Mouse (Mus musculus): ENCODE measurements at regions not wholly inside any gene's neighbourhood (a gene's known extent, or its start where the extent isn't known, plus 50 kb on each side); places are given as distances from the start of the nearest gene placed in this dataset.

- TF ChIP-seq MYOG (IDR thresholded peaks at IDR 0.05; ENCODE audit: control insufficient read depth, extremely low read depth, insufficient read length) = no peak
- no peak for TF ChIP-seq CTCF (IDR thresholded peaks at IDR 0.05; ENCODE audit: control insufficient read depth, insufficient read depth, insufficient read length)
- no peak for TF ChIP-seq MYOD1 (IDR thresholded peaks at IDR 0.05; ENCODE audit: control insufficient read depth, insufficient read length, low read depth)
- TF ChIP-seq USF1 (IDR thresholded peaks at IDR 0.05; ENCODE audit: low read depth) = no peak
- no peak for TF ChIP-seq CEBPB (IDR thresholded peaks at IDR 0.05; ENCODE audit: low read depth)
Measured at GRCm38 (mm10) chr11:32924932-32925331, 100.5 kb upstream of the Smim23 start.

Data from C2C12 (cell line).